Mouse (Mus musculus): ENCODE data around the gene Ccdc33. TPM values are rescaled to one million over a fixed set of nuclear protein-coding genes. Genes with fewer than 3 reads are reported as not detected.

Ccdc33 gene
- polyA plus RNA-seq, 1 experiment from 2014 or later: not detected

DNA sequence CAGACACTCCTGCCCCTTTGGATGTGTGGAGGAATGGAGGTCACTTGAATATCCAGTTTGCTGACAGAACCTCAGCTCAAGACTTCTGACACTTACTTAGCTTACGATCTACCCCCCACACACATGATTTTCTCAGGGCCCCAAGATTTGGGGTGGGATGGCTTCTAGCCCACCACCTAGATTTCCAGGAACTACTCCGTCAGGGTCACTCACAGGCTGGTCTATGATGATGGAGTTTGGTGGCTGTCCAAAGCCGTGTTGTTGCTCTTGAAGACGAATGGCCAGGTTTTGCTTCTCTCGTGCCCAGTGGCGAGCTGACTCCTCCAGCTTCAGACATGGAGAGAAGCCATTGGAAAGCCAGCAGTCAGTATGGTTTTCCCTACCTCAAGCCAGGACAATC lies 89.0 kb downstream of the Ccdc33 start:
- Histone ChIP-seq H3K27me3 (0 out of 2 replicates have a peak, but pooled peaks cover 3% of the 10 kb centered on the region), H3K9me3 (replicated peaks) (no peaks in the 10 kb centered on the region), H3K9ac (no peak overlapping the region), H3K4me1 (replicated peaks) (no peaks in the 10 kb centered on the region), H3K27ac (no peak overlapping the region), H3K36me3 (no peaks in the 10 kb centered on the region), H3K4me3 (replicated peaks) (no peak overlapping the region), H3K4me2 (no peak overlapping the region)
- WGBS (ENCODE audit: insufficient replicate concordance): 63% methylated on average over 6 of the region's 6 CpGs
- ATAC-seq (ENCODE audit: low read depth) (no peak), DNase-seq (no peak)

DNA sequence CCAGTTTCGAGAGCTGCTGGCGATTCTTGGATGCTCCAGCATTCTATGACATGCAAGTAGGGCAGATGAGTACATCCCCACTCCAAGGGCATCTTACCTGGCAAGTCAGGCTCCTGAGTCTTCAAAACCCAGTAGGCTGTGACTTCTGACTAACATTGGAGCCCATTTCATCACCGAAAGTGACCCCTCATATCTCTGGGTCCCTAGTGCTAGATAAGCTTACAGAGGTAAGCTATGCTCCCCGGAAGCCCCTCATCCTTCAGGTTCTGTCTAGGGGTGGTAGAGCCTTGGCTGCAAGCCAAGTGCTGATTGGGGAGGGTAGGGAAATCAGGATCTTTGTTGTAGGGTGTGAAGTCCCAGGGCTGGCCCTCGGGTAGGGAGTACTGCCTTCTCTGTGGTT lies 89.8 kb downstream of the Ccdc33 start:
- Histone ChIP-seq H3K9me3 (replicated peaks) (no peaks in the 10 kb centered on the region), H3K4me1 (replicated peaks) (no peaks in the 10 kb centered on the region), H3K27me3 (0 out of 2 replicates have a peak, but pooled peaks cover 3% of the 10 kb centered on the region), H3K36me3 (no peaks in the 10 kb centered on the region), H3K4me2 (no peak overlapping the region), H3K27ac (no peak overlapping the region), H3K4me3 (replicated peaks) (no peak overlapping the region), H3K9ac (no peak overlapping the region)
- 43% methylated on average over 5 of the region's 5 CpGs for WGBS (ENCODE audit: insufficient replicate concordance)
- no peak for DNase-seq
- ATAC-seq (ENCODE audit: low read depth): no peak

DNA sequence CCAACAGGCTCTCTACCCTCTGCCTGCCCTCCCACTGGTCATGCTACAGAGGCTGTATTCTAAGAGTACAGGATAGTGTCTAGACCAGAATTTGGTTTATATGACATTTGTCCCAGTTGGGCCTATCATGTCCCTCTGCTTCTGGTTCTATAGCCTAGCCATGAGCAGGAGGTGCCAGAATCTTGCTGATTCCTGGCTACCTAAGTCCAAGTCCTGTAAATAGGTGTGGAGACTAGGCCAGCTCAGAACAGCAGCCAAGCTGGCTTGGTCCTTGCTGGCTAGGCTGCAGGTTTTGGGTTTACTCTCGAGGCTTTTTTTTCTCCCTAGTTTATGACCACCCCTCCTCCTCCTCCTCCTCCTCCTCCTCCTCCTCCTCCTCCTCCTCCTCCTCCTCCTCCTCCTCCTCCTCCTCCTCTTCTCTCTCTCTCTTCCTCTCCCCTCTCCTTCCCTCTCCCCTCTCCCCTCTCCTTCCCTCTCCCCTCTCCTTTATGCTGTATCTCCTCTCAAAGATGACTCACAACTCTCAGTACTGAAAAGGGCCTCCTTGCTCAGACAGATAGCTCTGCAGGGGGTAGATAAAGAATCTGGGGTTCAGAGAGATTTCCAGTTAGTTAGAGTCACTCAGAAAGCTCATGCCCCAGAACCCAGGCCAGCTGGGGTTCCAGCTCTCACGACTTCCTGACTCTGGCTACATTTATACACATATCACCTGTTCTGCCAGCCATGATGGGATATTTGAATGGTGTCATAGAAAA lies 91.0 kb downstream of the Ccdc33 start:
- Histone ChIP-seq H3K4me2 (no peak overlapping the region), H3K4me3 (replicated peaks) (no peak overlapping the region), H3K27ac (no peak overlapping the region), H3K4me1 (replicated peaks) (no peaks in the 10 kb centered on the region), H3K9ac (no peak overlapping the region), H3K27me3 (no peaks in the 10 kb centered on the region), H3K9me3 (replicated peaks) (no peaks in the 10 kb centered on the region), H3K36me3 (no peaks in the 10 kb centered on the region)
- no peak for DNase-seq
- WGBS (ENCODE audit: insufficient replicate concordance): 27% methylated on average over 2 of the region's 2 CpGs
- no peak for ATAC-seq (ENCODE audit: low read depth)

DNA sequence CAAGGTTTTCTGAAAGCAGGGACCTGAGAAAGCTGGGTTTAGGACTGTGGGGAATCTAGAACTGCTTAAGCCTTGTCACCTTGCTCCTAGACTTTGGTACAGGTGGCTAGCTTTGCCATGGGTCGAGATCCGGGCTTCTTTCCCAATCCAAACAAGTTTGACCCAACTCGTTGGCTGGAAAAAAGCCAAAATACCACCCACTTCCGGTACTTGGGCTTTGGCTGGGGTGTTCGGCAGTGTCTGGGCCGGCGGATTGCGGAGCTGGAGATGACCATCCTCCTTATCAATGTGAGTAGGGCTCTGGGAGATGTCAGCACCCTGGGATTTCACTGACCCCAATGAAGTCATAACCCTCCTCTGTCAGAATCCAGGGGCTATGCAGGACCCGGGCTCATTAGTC lies 92.6 kb downstream of the Ccdc33 start:
- Histone ChIP-seq H3K4me1 (replicated peaks) (no peaks in the 10 kb centered on the region), H3K27me3 (no peaks in the 10 kb centered on the region), H3K9me3 (replicated peaks) (no peaks in the 10 kb centered on the region), H3K4me2 (no peak overlapping the region), H3K4me3 (replicated peaks) (no peak overlapping the region), H3K9ac (no peak overlapping the region), H3K36me3 (no peaks in the 10 kb centered on the region), H3K27ac (no peak overlapping the region)
- no peak for DNase-seq
- 62% methylated on average over 9 of the region's 9 CpGs for WGBS (ENCODE audit: insufficient replicate concordance)
- ATAC-seq (ENCODE audit: low read depth): no peak

DNA sequence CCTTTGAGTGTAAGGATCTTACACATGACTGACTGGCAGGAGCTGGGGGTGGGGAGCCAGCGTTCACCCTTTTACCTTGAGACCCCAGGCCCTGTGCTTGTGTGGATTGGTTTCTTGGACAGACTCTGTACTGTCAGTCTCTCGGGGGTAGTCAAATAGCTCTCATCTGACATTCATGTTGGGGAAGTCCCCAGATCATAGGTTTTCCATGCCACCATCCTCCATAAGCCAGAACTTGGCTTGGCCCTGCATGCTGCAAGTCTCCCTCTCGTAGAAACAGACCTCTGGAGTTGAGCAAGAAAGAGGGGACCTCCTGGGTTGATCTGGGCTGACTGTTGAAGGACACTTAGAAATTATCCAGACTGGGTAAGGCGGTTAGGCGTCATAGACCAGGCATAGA lies 100.2 kb downstream of the Ccdc33 start:
- no peak overlapping the region for H3K4me3 ChIP-seq (replicated peaks)
- WGBS (ENCODE audit: insufficient replicate concordance): 56% methylated on average over 5 of the region's 5 CpGs
- H3K9me3 ChIP-seq (replicated peaks): no peaks in the 10 kb centered on the region
- ATAC-seq (ENCODE audit: low read depth) (no peak), DNase-seq (no peak)
- no peaks in the 10 kb centered on the region for H3K4me1 ChIP-seq (replicated peaks)
- no peak overlapping the region for H3K4me2 ChIP-seq
- H3K27ac ChIP-seq: no peak overlapping the region
- H3K9ac ChIP-seq: no peak overlapping the region
- H3K36me3 ChIP-seq: no peaks in the 10 kb centered on the region
- no peaks in the 10 kb centered on the region for H3K27me3 ChIP-seq

DNA sequence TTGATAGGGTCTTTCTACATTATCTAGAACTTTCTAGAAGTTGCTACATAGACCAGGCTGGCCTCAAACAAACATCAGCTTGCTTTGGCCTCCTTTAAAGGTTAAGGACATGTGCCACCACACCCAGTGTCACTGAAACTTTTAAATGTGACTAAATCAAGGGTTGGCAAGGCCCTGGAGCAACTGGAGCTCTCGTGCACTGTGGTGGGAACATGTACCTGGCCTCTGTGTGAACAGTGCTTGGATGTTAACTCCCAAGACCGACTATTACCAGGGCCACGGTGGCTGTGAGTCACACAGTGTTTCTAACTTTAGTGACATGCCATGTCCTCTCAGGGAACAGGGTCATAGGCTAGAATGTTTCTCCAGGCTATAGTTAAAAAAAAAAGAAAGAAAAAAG lies 101.7 kb downstream of the Ccdc33 start:
- no peak overlapping the region for H3K27ac ChIP-seq
- H3K4me2 ChIP-seq: no peak overlapping the region
- ATAC-seq (ENCODE audit: low read depth): no peak
- no peak overlapping the region for H3K9ac ChIP-seq
- no peaks in the 10 kb centered on the region for H3K4me1 ChIP-seq (replicated peaks)
- no peak overlapping the region for H3K4me3 ChIP-seq (replicated peaks)
- WGBS (ENCODE audit: insufficient replicate concordance): 55% methylated on average over 3 of the region's 3 CpGs
- no peak for DNase-seq
- no peaks in the 10 kb centered on the region for H3K36me3 ChIP-seq
- H3K9me3 ChIP-seq (replicated peaks): no peaks in the 10 kb centered on the region
- no peaks in the 10 kb centered on the region; the same call in 1 of the 2 replicates for H3K27me3 ChIP-seq

DNA sequence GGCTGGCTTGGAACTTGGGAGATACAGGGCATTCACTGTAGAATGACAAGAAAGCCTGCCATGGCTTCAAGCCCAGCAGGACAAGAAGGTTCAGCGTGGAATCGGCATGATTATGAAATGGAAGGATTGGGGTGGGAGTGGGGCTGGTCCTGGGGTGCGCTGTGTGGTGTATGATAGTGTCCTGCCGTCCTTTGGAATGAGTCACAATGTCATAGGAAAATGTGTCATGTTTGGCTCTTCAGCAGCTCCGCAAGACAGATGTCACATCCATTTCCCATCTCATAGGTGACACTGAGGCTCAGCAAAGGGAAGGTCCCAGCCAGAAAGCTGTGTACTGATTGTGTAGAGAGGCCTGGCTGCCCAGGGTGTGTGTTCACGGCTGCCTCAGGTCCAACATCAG lies 102.8 kb downstream of the Ccdc33 start:
- Histone ChIP-seq H3K9me3 (replicated peaks) (no peaks in the 10 kb centered on the region), H3K27me3 (no peaks in the 10 kb centered on the region; the same call in 1 of the 2 replicates), H3K4me2 (no peak overlapping the region), H3K9ac (no peak overlapping the region), H3K4me3 (replicated peaks) (no peak overlapping the region), H3K4me1 (replicated peaks) (no peaks in the 10 kb centered on the region), H3K27ac (no peak overlapping the region), H3K36me3 (no peaks in the 10 kb centered on the region)
- WGBS (ENCODE audit: insufficient replicate concordance): 68% methylated on average over 6 of the region's 6 CpGs
- no peak for ATAC-seq (ENCODE audit: low read depth)
- DNase-seq: no peak

DNA sequence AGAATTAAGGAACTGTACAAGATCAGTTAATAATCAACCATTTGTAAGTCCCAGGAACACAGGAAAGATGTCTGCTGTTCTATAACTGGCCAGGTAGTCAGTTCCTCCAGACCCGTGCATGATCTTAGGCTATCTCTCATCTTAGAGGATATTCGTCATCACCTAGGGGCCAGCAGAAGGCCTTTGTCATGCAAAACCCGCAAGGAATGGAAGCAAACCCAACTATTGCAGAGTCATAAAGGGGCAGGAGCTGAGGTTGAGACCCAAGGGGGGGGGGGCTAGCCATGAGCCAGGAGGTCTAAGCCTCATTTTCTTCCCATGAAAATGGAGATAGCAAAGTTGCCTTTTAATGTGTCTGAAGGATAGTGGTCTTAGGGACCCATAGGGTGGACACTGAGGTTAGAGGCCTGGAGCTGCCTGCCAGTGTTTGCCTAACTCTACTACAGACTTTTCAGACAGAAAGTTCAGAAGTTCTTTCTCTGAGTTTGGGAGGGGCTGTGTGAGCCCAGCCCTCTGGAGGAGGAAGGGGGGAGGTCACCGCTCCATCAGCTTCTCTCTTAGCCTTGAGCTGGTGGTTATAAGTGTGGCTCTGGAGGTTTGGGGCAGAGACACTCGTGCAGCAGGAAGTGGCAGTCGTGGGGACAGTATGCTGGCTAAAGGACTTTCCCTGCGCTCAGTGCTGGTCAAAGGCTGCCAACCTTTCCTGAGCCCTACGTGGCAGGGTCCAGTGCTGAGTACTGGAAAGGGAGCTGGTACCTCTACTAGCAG lies 104.0 kb downstream of the Ccdc33 start:
- no peak overlapping the region for H3K27ac ChIP-seq
- DNase-seq (no peak), ATAC-seq (ENCODE audit: low read depth) (no peak)
- no peaks in the 10 kb centered on the region for H3K36me3 ChIP-seq
- H3K4me2 ChIP-seq: no peak overlapping the region
- no peak overlapping the region for H3K9ac ChIP-seq
- H3K4me3 ChIP-seq (replicated peaks): no peak overlapping the region
- H3K4me1 ChIP-seq (replicated peaks): no peaks in the 10 kb centered on the region
- H3K9me3 ChIP-seq (replicated peaks): no peaks in the 10 kb centered on the region
- no peaks in the 10 kb centered on the region; the same call in 1 of the 2 replicates for H3K27me3 ChIP-seq
- WGBS (ENCODE audit: insufficient replicate concordance): 30% methylated on average over 8 of the region's 8 CpGs

DNA sequence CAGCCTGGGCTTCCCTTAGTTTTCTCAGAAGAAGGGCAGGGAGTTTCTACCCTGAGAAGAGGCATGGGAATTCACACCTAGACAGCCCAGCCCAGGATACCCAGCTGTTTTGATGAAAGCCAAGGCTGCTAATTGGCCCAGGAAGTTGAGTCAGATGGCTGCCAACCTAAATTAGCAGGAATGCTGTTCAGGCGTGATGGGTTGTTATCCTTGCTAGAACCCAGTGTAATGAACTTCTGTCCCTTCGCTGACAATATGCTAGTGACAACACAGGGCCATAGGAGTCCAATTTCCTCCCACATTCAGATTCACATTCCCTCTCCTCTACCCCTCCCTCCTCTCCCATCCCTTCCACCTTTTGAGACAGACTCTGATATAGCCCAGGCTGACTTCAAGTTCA lies 105.7 kb downstream of the Ccdc33 start:
- Histone ChIP-seq H3K27me3 (no peaks in the 10 kb centered on the region; the same call in 1 of the 2 replicates), H3K36me3 (no peaks in the 10 kb centered on the region), H3K9ac (no peak overlapping the region), H3K4me2 (no peak overlapping the region), H3K4me3 (replicated peaks) (no peak overlapping the region), H3K9me3 (replicated peaks) (no peaks in the 10 kb centered on the region), H3K4me1 (replicated peaks) (no peaks in the 10 kb centered on the region), H3K27ac (no peak overlapping the region)
- ATAC-seq (ENCODE audit: low read depth) (no peak), DNase-seq (no peak)
- 36% methylated on average over 2 of the region's 2 CpGs for WGBS (ENCODE audit: insufficient replicate concordance)

DNA sequence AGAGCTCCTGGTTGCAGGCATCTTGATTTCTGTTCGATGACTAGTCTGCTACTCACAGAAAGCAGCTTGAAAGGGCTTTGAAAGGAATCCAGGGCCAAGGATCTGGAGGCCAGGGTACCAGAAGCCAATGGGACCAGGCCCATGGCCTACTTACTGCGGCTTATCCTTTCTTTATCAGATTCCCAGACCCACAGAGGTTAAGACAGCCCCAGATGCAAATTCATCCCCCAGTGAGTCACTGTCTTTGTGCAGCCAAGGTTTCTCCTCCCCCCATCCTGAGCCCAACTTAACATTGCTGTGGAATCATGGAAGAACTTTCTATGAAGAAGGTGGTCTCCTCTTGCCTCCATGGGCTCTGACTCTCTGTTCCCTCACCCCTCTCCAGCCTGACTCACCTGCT lies 106.1 kb downstream of the Ccdc33 start:
- WGBS (ENCODE audit: insufficient replicate concordance): 48% methylated on average over 2 of the region's 2 CpGs
- Histone ChIP-seq H3K9ac (no peak overlapping the region), H3K4me2 (no peak overlapping the region), H3K27me3 (no peaks in the 10 kb centered on the region; the same call in 1 of the 2 replicates), H3K9me3 (replicated peaks) (no peaks in the 10 kb centered on the region), H3K4me1 (replicated peaks) (no peaks in the 10 kb centered on the region), H3K27ac (no peak overlapping the region), H3K4me3 (replicated peaks) (no peak overlapping the region), H3K36me3 (no peaks in the 10 kb centered on the region)
- no peak for DNase-seq
- no peak for ATAC-seq (ENCODE audit: low read depth)

DNA sequence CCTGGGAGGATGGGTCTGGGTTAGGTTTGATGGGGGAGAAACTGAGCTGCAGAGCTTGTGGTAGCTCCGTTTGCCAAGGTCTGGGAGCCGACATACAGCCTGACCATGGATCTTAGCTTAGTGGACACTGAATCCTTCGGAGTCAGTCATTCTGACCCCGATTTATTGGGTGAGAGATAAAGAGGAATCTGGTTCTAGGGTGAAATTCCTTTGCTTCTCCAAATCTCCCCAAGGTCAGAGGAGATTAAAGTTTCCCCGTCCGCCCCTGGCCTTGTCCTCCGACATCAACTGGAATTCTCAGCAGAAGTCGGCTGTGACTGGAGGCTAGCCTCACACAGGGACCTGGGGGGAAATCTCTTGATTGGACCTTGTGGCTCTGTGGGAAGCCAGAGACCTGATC lies 107.1 kb downstream of the Ccdc33 start:
- Histone ChIP-seq H3K4me2 (no peak overlapping the region), H3K4me3 (replicated peaks) (no peak overlapping the region), H3K27ac (no peak overlapping the region), H3K4me1 (replicated peaks) (no peaks in the 10 kb centered on the region), H3K9me3 (replicated peaks) (no peaks in the 10 kb centered on the region), H3K36me3 (no peaks in the 10 kb centered on the region), H3K9ac (no peak overlapping the region), H3K27me3 (no peaks in the 10 kb centered on the region; the same call in 1 of the 2 replicates)
- ATAC-seq (ENCODE audit: low read depth) (no peak), DNase-seq (no peak)
- WGBS (ENCODE audit: insufficient replicate concordance): 65% methylated on average over 8 of the region's 8 CpGs
